Mouse (Mus musculus) thymus, postnatal 4 days (tissue): ENCODE data around the gene Tent4b.

Source experiments
- DNase-seq: peaks from one replicate; pipeline ENCODE4 v3.0.0; 2021

Gene Tent4b

GRCm38 (mm10) chr8:88280904-88281303, 81.9 kb downstream of the Tent4b start:
- DNase-seq: no peak

- DNase-seq: no peak
These were observed 83.7 kb downstream of the Tent4b start for GRCm38 (mm10) chr8:88282684-88283083.

DNA sequence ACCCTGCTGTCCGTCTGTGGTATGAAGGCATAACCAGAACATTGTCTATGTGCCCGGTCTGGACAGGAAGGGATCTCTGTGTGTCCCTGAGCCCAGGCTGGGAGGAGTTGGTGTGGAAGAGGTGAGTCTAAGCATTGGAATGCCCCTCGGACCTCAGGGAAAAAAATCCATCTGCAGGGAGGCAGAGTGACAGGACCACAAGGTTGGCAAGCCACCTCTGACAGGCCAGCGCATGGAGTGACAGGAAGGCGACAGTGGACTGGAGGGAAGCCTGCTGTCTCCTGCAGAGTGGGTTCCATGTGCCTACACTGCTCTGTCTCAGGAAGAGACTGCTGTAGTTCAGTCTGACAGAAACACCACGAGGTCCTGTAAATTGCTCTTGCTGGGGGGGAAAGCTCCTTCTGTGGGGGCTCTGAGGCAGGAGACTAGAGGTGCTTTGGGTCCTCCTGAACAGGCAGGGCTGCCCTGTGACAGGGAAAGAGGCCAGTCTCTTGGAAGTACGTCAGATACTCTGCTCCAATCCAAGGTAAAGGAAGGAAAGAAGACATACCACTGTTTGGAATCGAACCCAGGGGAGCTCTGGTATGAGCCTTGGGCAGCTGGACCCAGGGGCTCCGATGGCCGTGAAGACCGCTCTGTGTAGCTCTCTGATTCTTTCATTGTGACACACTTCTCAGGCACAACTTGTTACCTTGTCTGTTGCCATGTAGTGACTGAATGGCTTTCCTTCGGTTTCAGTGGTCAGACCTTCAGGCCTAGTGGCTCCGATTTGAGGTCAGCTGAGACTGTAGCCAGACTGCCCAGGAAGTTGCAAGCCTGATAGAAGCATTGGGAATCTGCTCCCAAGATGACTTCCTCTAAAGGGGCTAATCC, 84.5 kb downstream of the Tent4b start:
- DNase-seq: no peak

DNA sequence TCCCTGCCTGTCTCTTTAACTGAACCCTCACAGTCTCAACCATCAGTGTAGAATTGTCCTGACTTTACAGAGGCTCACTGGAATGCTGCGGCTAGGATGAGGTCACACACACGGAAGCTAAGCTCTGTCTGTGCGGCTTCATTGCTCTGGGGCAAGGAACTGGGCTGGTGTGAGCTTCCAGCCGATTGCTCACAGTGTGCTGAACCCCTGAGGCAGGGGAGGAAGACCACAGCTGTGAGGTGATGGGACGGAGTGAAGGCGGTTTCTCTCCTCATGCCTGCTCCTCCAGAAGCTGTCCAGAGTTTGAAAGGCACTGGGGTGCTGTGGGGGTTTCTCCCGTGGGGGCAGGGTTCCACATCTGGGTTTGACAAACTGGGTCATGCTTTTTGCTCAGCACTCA, 85.7 kb downstream of the Tent4b start:
- DNase-seq: peak; percentile 47

DNA sequence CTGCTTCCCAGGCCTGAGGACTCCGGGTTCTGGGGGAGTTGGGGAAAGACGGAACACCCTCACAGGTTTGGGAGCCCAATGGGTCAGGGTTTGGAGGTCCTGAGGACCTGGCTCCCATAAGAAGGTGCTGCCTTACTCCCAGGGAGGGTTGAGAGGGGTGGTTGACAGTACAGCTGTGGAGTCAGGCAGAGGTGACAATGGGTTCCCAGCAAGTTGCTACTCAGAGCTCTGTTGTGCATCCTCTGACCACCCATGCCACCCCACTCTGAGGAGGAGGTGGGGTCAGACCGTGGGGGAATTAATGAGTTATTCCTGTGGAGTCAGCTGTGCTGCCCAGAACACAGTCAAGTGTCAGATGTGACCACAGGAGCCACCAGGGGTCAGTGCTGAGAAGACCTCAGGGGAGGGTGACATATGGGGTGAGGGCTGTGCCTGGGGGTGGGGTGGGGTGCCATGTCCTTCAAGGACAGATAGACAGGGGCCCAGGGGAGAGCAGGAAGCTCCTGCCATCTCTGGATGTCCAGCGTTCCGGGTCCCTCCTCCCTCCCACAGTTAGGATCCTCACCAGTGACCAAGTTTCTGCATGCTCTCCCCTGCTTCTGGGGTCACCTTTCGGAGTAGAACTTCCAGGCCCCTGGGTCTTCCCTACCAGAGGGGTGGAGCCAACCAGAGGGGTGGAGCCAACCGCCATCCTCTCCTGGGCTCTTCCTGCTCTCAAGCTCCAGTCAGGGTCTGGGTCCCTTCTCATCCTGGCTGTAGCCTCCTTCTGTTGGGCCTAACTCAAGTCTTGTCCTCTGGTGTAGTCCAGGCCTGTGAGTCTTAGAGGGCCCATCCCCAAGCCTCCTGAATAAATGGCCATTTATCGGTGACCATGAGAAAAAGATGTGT, 86.7 kb downstream of the Tent4b start:
- peak; percentile 79 for DNase-seq

DNA sequence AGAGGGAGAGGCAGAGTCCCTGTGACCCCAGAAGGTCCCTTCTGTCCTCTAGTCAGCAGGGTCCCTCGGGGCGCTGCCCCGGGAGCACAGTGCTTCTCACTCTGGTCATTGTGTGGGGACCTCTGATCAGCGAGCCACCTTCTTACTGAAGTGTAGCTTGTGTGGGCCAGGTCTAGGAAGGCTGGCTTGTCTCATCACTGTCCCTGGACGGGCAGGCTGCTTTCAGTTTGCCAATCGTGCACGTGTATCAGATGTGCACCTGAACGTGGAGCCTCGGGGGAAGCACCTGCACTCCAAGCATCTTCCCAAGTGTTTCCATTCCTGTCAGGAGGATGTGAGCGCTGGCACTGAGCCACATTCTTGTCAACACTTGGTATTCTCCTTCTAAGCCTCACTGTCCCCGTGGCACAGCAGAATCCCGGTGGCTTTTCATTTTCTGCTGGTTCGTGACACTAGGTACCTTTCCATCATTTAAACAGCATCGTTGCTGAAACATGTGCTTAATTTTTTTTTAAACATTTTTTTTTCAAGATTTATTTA, 87.5 kb downstream of the Tent4b start:
- no peak for DNase-seq

GRCm38 (mm10) chr8:88288622-88289242, 89.7 kb downstream of the Tent4b start:
- peak; percentile 81 for DNase-seq

DNA sequence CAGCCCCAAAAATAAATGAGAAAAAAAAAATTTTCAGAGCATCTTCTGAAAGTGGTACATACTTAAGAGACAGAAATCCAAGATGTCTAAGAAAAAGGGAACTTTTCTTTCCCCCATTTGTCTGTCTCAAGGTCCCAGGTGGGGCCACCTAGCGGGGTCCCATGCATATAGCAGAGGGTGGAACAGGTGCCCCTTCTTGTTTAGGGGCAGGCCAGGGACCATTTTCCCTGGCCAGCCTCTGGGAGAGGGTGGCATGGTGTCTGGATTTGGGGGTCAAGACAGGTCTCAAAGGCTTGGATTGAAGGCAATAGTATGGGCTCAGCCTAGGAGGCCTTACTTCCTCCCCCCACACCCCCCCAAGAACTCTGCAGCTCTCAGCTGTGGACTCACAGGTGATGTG, 90.9 kb downstream of the Tent4b start:
- peak; percentile 80 for DNase-seq

- peak; percentile 66 for DNase-seq
These were observed 91.6 kb downstream of the Tent4b start for GRCm38 (mm10) chr8:88290326-88291304.

DNA sequence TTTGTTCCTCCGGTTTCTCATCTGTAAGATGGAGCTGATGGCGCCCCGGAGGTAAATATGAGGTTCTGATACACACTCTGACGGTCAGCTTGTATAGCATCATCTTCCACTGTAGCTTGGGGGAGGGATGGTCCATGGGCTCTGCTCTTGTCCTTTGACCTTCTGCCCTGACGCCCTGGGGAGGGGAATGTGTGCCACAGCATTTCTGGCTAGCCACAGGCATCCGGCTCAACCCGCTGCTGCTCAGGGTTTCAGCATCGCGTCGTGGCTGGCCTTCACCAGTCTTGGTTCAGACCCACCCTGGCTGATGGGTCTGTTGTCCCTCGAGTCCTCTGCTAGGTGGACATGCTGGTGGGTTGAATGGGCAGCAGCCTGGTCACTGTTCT, 92.3 kb downstream of the Tent4b start:
- no peak for DNase-seq

DNA sequence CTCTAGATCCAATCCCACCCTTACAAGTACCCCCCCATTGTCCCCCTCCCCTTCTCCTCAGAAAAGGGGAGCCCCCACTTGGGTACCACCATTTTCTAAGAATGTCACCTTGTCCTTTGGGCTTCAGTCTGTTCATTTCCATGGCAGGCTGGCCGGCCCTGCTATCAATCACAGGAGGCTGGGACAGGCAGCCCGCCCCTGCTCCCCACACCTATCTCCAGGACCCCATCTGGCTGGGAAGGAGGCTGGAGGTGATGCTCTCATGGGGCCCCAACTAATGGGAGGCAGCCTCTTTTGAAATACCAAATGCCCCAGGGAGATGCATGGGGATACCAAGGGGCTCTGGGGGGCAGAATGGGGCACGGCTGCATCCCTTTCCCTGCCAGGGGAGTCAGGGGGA, 93.9 kb downstream of the Tent4b start:
- DNase-seq: no peak

DNA sequence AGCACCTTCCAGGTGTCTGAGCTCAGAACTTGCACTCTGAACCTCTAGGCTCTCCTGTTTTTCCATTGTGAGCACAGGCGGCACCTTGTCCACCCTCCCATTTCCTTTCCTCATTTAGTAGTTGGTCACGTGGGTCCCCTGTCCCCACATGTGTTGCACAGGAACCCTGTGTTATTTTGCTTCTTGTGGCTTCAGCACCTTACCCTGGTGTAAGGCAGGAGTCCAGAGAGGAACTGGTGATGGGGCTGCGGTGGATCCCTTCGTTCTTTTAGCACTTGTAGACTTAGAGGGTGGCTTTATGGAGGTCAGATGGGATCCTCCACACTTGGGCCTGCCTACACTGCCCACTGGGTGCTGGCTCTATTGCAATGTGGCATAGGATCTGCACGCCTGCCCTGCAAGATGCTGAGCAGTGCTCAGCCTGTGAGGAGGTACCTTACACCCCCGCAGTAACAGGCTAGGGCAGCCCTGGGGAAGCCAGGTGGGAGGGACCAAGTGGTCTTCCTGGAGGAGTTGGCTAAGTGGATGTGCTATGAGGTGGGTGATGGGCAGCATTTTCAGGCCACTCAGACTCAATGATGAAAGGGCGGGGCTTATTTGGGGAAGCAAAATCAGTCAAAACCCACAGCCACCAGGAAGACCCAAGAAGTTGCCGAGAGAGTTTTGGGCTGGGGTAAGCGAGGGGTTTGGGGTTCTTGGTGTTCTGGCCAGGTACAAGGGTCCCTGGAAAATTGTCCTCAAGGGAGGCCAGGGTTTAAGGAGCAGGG, 94.8 kb downstream of the Tent4b start:
- no peak for DNase-seq

DNA sequence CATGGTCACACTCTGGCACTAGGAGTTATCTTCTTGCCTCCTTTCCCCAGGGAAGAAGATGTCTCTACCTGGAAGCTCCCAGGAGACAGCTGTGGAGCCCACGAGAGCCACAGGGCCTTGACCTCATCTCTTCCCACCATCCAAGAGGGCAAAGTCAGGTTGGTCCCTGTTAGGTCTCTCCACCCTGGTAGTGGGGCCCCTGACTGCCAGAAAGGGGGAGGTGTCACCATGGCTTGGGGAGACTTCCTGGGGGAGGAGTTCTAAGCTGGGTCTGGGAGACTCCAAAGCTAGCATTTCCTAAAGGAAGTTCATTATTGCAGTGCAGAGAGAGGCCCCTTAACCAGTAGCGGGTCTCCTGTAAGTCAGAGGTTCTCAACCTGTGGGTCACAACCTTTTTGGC, 96.0 kb downstream of the Tent4b start:
- no peak for DNase-seq

GRCm38 (mm10) chr8:88297976-88298732, 99.1 kb downstream of the Tent4b start:
- no peak for DNase-seq

DNA sequence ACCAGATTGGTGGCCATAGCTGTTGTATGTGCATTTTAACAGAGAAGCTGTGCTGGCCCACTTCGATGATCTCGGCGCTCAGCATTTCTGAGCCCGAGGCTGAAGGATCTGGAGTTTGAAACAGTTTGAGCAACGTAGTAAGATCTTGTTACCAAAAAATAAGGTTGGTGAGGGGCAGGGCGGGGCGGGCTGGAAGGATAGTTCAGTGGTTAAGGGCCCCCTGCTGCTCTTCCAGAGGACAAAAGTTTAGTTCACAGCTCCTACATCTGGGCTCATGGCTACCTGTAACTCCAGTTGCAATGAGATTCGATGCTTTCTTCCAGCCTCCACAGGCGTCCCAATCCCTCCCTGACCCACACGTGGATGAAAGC, 99.7 kb downstream of the Tent4b start:
- DNase-seq: no peak

DNA sequence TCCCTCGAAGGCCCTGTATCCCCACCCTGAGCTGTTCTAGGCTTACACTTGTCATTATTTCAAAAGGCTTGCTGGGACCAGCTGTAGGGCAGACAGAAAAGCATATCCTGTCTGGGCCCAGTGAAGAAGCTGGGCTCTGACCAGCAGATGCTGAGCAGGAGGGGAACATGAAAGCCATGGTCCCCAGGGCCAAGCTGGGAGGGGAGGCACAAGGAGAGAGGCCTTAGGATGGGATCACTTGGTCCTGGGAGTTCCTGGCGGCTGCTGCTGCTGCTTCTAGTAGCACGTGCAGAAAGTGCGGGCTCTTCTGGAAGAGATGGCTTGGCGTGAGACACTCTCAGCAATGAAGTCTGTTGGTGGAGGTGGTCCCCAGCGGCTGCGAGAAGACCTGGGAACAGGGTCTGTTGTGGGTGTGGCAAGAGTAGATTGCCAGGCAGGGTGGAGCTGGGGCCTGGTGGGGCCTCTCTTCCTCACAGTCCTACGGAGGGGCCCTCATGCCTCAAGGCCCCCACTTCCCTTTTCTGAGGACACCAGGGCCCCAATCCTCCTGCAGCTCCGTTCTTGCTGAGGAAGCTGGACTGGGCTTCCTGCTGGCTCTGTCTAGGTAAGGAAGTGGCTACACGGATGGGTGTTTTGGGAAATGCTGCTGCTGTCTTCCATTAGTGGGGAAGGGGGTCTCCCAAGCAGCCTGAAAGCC, 101.0 kb downstream of the Tent4b start:
- DNase-seq: no peak

GRCm38 (mm10) chr8:88301589-88302437, 102.8 kb downstream of the Tent4b start:
- no peak for DNase-seq

- no peak for DNase-seq
These were observed 106.8 kb downstream of the Tent4b start for GRCm38 (mm10) chr8:88305814-88306213.

- DNase-seq: peak; percentile 52
These were observed 107.5 kb downstream of the Tent4b start for GRCm38 (mm10) chr8:88306511-88306910.
